Mouse (Mus musculus): Measurements from ENCODE around the gene Cacna1d. TPM values are rescaled to one million over a fixed set of nuclear protein-coding genes. Genes with fewer than 3 reads are reported as not detected.

The Cacna1d gene
- polyA plus RNA-seq, 1 experiment from 2014 or later, result 2.8 TPM

DNA sequence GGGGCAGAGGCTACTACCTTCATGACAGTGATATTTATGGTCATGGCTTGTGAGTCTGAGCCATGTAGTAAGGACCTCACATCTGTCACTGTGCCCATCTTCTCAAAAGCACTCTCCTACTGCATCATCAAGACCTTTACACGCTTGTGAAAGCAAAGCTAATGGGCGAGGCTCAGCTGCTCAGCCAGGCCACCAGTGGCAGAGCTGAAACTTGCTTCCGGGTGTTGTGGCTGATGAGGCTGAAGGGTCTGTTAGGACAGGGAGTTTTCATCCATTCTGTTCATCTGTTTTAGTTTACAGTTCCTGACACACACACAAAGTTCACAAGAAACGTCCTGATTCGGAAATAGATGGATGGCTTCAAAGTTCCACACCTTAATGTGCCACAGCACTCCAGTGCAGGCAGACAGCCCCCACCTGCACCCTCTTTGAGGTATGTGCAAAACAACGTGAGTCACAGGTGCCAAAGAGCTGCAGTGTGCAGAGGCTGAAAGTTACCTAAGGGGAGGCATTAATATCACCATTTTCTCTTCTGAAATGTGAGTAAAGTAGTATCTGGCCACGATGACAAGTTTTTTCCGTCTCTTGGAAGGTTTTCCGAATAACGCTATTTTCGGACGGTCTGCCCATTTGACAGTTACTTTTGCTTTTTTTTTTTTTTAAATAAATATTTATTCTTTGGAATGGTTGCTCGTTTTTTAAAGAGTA is 306.7 kb downstream of the Cacna1d start:
- Histone ChIP-seq H3K4me2 (replicated peaks) (no peak overlapping the region), H3K9ac (replicated peaks) (no peak overlapping the region), H3K9me3 (no peaks in the 10 kb centered on the region), H3K27ac (replicated peaks) (no peak overlapping the region), H3K4me1 (no peaks in the 10 kb centered on the region), H3K36me3 (no peaks in the 10 kb centered on the region), H3K4me3 (no peak overlapping the region), H3K27me3 (no peaks in the 10 kb centered on the region)
- 90% methylated on average over 13 of the region's 13 CpGs for WGBS
- ATAC-seq (ENCODE audit: low FRiP score, low read depth), result no peak

GRCm38 (mm10) chr14:30184013-30184412 is 307.2 kb downstream of the Cacna1d start:
- 77% methylated on average over 5 of the region's 5 CpGs for WGBS
- Histone ChIP-seq H3K27me3 (no peaks in the 10 kb centered on the region), H3K9ac (replicated peaks) (no peak overlapping the region), H3K27ac (replicated peaks) (no peak overlapping the region), H3K4me2 (replicated peaks) (no peak overlapping the region), H3K9me3 (no peaks in the 10 kb centered on the region), H3K36me3 (no peaks in the 10 kb centered on the region), H3K4me1 (no peaks in the 10 kb centered on the region), H3K4me3 (no peak overlapping the region)
- ATAC-seq (ENCODE audit: low FRiP score, low read depth), result no peak

- H3K4me3 ChIP-seq, result no peak overlapping the region
- H3K9ac ChIP-seq (replicated peaks), result no peak overlapping the region
- H3K9me3 ChIP-seq, result no peaks in the 10 kb centered on the region
- no peaks in the 10 kb centered on the region for H3K4me1 ChIP-seq
- WGBS, result 80% methylated on average over 18 of the region's 18 CpGs
- H3K4me2 ChIP-seq (replicated peaks), result no peak overlapping the region
- ATAC-seq (ENCODE audit: low FRiP score, low read depth), result no peak
- H3K27me3 ChIP-seq, result no peaks in the 10 kb centered on the region
- H3K27ac ChIP-seq (replicated peaks), result no peak overlapping the region
- no peaks in the 10 kb centered on the region for H3K36me3 ChIP-seq
These were observed 308.4 kb downstream of the Cacna1d start for GRCm38 (mm10) chr14:30182624-30183524.

DNA sequence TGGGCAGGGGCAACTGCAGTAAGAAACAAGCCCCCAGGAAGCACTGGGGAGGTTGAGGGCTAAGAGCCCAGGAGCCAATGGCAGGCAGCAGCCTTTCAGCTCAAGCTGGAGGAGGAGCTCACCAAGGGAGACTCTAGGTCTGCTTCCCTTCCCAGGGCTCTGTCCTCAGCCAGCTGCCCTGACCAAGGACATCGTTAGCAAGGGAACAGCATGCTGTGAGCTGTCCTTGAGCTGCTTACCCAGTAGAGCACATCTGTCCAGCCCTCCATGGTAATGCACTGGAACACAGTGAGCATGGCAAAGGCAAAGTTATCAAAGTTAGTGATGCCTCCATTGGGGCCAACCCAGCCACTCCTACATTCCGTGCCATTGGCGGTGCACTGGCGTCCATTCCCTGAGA is 312.9 kb downstream of the Cacna1d start:
- no peaks in the 10 kb centered on the region for H3K4me1 ChIP-seq
- no peaks in the 10 kb centered on the region for H3K27me3 ChIP-seq
- 80% methylated on average over 4 of the region's 4 CpGs for WGBS
- H3K27ac ChIP-seq (replicated peaks), result no peak overlapping the region
- H3K36me3 ChIP-seq, result no peaks in the 10 kb centered on the region
- no peak overlapping the region for H3K9ac ChIP-seq (replicated peaks)
- H3K4me2 ChIP-seq (replicated peaks), result no peak overlapping the region
- ATAC-seq (ENCODE audit: low FRiP score, low read depth), result no peak
- no peaks in the 10 kb centered on the region for H3K9me3 ChIP-seq
- no peak overlapping the region for H3K4me3 ChIP-seq

DNA sequence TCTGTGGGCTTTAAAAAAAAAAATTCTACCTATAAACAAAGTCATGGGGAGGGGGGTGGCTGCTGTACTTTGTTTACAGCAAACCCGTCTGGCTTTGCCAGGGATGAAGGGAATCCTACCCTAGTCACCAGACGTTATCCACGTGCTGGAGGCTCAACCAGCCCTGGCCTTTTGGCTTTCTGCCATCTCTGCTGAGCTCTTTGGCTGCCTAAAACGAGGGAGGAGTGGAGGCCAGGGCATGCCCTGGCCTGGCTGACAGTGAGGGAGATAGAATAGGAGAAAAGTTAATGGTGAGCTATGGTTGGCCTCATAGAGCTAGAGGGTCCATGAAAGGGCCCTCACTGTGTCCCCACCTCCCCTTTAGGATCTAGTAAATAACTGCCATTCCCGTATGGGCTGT is 313.4 kb downstream of the Cacna1d start:
- 63% methylated on average over 5 of the region's 5 CpGs for WGBS
- no peak for ATAC-seq (ENCODE audit: low FRiP score, low read depth)

GRCm38 (mm10) chr14:30175362-30175761 is 315.9 kb downstream of the Cacna1d start:
- no peak overlapping the region for H3K4me3 ChIP-seq
- no peak overlapping the region for H3K9ac ChIP-seq (replicated peaks)
- H3K27ac ChIP-seq (replicated peaks), result no peak overlapping the region
- no peaks in the 10 kb centered on the region for H3K4me1 ChIP-seq
- WGBS, result 70% methylated on average over 3 of the region's 3 CpGs
- no peak overlapping the region for H3K4me2 ChIP-seq (replicated peaks)
- H3K36me3 ChIP-seq, result no peaks in the 10 kb centered on the region
- no peaks in the 10 kb centered on the region for H3K9me3 ChIP-seq
- no peak for ATAC-seq (ENCODE audit: low FRiP score, low read depth)
- no peaks in the 10 kb centered on the region for H3K27me3 ChIP-seq

More for the DNA sequence above, 313.4 kb downstream of the Cacna1d start:
- H3K9me3 ChIP-seq, result no peaks in the 10 kb centered on the region
- no peaks in the 10 kb centered on the region for H3K27me3 ChIP-seq
- no peaks in the 10 kb centered on the region for H3K4me1 ChIP-seq
- H3K27ac ChIP-seq (replicated peaks), result no peak overlapping the region
- H3K4me3 ChIP-seq, result no peak overlapping the region
- H3K9ac ChIP-seq (replicated peaks), result no peak overlapping the region
- no peak overlapping the region for H3K4me2 ChIP-seq (replicated peaks)
- H3K36me3 ChIP-seq, result no peaks in the 10 kb centered on the region

GRCm38 (mm10) chr14:30172821-30173755 is 318.2 kb downstream of the Cacna1d start:
- ATAC-seq (ENCODE audit: low FRiP score, low read depth), result no peak
- WGBS, result 84% methylated on average over 12 of the region's 12 CpGs
- no peak overlapping the region for H3K9ac ChIP-seq (replicated peaks)

GRCm38 (mm10) chr14:30171593-30171992 is 319.7 kb downstream of the Cacna1d start:
- H3K4me1 ChIP-seq, result no peaks in the 10 kb centered on the region
- no peaks in the 10 kb centered on the region for H3K27me3 ChIP-seq
- no peaks in the 10 kb centered on the region for H3K9me3 ChIP-seq
- H3K4me2 ChIP-seq (replicated peaks), result no peak overlapping the region
- H3K27ac ChIP-seq (replicated peaks), result no peak overlapping the region
- no peak overlapping the region for H3K9ac ChIP-seq (replicated peaks)
- no peak for ATAC-seq (ENCODE audit: low FRiP score, low read depth)
- no peak overlapping the region for H3K4me3 ChIP-seq
- 66% methylated on average over 6 of the region's 6 CpGs for WGBS
- no peaks in the 10 kb centered on the region for H3K36me3 ChIP-seq

More at GRCm38 (mm10) chr14:30172821-30173755, 318.2 kb downstream of the Cacna1d start:
- Histone ChIP-seq H3K27me3 (no peaks in the 10 kb centered on the region), H3K9me3 (no peaks in the 10 kb centered on the region), H3K36me3 (no peaks in the 10 kb centered on the region), H3K4me2 (replicated peaks) (no peak overlapping the region), H3K4me3 (no peak overlapping the region), H3K27ac (replicated peaks) (no peak overlapping the region), H3K4me1 (no peaks in the 10 kb centered on the region)

- Histone ChIP-seq H3K4me3 (no peak overlapping the region), H3K36me3 (no peaks in the 10 kb centered on the region), H3K27ac (replicated peaks) (no peak overlapping the region), H3K27me3 (no peaks in the 10 kb centered on the region), H3K9ac (replicated peaks) (no peak overlapping the region), H3K9me3 (no peaks in the 10 kb centered on the region), H3K4me1 (no peaks in the 10 kb centered on the region), H3K4me2 (replicated peaks) (no peak overlapping the region)
- no peak for ATAC-seq (ENCODE audit: low FRiP score, low read depth)
- WGBS, result 63% methylated on average over 6 of the region's 6 CpGs
These were observed 320.2 kb downstream of the Cacna1d start for GRCm38 (mm10) chr14:30171008-30171407.

GRCm38 (mm10) chr14:30169455-30169854 is 321.8 kb downstream of the Cacna1d start:
- Histone ChIP-seq H3K9ac (replicated peaks) (no peak overlapping the region), H3K36me3 (no peaks in the 10 kb centered on the region), H3K9me3 (no peaks in the 10 kb centered on the region), H3K27me3 (no peaks in the 10 kb centered on the region), H3K4me1 (0 out of 2 replicates have a peak, but pooled peaks cover under 1% of the 10 kb centered on the region), H3K27ac (replicated peaks) (no peak overlapping the region), H3K4me2 (replicated peaks) (no peak overlapping the region), H3K4me3 (no peak overlapping the region)
- ATAC-seq (ENCODE audit: low FRiP score, low read depth), result no peak
- 82% methylated on average over 5 of the region's 5 CpGs for WGBS

GRCm38 (mm10) chr14:30168902-30169301 is 322.4 kb downstream of the Cacna1d start:
- WGBS, result 88% methylated on average over 3 of the region's 3 CpGs
- H3K9me3 ChIP-seq, result no peaks in the 10 kb centered on the region
- 0 out of 2 replicates have a peak, but pooled peaks cover 4% of the 10 kb centered on the region for H3K4me1 ChIP-seq
- H3K27ac ChIP-seq (replicated peaks), result no peak overlapping the region
- no peaks in the 10 kb centered on the region for H3K36me3 ChIP-seq
- no peak overlapping the region for H3K4me2 ChIP-seq (replicated peaks)
- no peak overlapping the region for H3K4me3 ChIP-seq
- H3K27me3 ChIP-seq, result no peaks in the 10 kb centered on the region
- no peak overlapping the region for H3K9ac ChIP-seq (replicated peaks)
- ATAC-seq (ENCODE audit: low FRiP score, low read depth), result no peak
